Mouse (Mus musculus) embryo, embryonic 11.5 days (tissue): ENCODE results near the gene Med12l.
"Not testable (repeated sequence)": the region's sequence is repeated elsewhere in the genome, so short reads cannot be mapped to it uniquely, and the experiment has no call there.

ENCODE experiments used
- DNase-seq: peaks from one replicate; pipeline ENCODE4 v3.0.0-alpha.2; 2012; ENCODE audit warnings: low read depth, low spot score

Gene Med12l

GRCm38 (mm10) chr3:59140115-59140514 lies 134.5 kb downstream of the Med12l start:
- DNase-seq: no peak

- DNase-seq: not testable (repeated sequence)
These were observed 135.3 kb downstream of the Med12l start for GRCm38 (mm10) chr3:59140941-59141340.

GRCm38 (mm10) chr3:59141507-59142305 lies 136.1 kb downstream of the Med12l start:
- DNase-seq: no peak

GRCm38 (mm10) chr3:59145194-59145593 lies 139.6 kb downstream of the Med12l start:
- no peak for DNase-seq

GRCm38 (mm10) chr3:59149646-59150045 lies 144.0 kb downstream of the Med12l start:
- DNase-seq: no peak

GRCm38 (mm10) chr3:59150624-59151023 lies 145.0 kb downstream of the Med12l start:
- DNase-seq: no peak

- no peak for DNase-seq
These were observed 147.8 kb downstream of the Med12l start, which contains the start of gene P2ry14 for GRCm38 (mm10) chr3:59153424-59153823. Gene P2ry14, minus strand, starts transcription at chr3:59153618.

- no peak for DNase-seq
These were observed 149.3 kb downstream of the Med12l start for GRCm38 (mm10) chr3:59154888-59155287.

GRCm38 (mm10) chr3:59155404-59155803 lies 149.8 kb downstream of the Med12l start:
- DNase-seq: no peak

GRCm38 (mm10) chr3:59157048-59157447 lies 151.4 kb downstream of the Med12l start:
- DNase-seq: no peak

- no peak for DNase-seq
These were observed 154.8 kb downstream of the Med12l start for GRCm38 (mm10) chr3:59160465-59160864.

- DNase-seq: no peak
These were observed 161.9 kb downstream of the Med12l start for GRCm38 (mm10) chr3:59167417-59168054.

GRCm38 (mm10) chr3:59168476-59168875 lies 162.9 kb downstream of the Med12l start:
- no peak for DNase-seq

- no peak for DNase-seq
These were observed 163.6 kb downstream of the Med12l start for GRCm38 (mm10) chr3:59169215-59169614.

- no peak for DNase-seq
These were observed 164.4 kb downstream of the Med12l start for GRCm38 (mm10) chr3:59169921-59170627.

GRCm38 (mm10) chr3:59174426-59175154 lies 169.0 kb downstream of the Med12l start:
- DNase-seq: no peak

- DNase-seq: peak; percentile 46
These were observed 169.6 kb downstream of the Med12l start for GRCm38 (mm10) chr3:59175234-59175633.

- DNase-seq: no peak
These were observed 171.2 kb downstream of the Med12l start for GRCm38 (mm10) chr3:59176871-59177270.

GRCm38 (mm10) chr3:59181134-59181533 lies 175.5 kb downstream of the Med12l start:
- DNase-seq: no peak

- no peak for DNase-seq
These were observed 176.5 kb downstream of the Med12l start for GRCm38 (mm10) chr3:59182129-59182528.

GRCm38 (mm10) chr3:59185662-59186061 lies 180.0 kb downstream of the Med12l start:
- DNase-seq: no peak

GRCm38 (mm10) chr3:59187336-59187735 lies 181.7 kb downstream of the Med12l start:
- DNase-seq: no peak
